Mouse (Mus musculus) embryo, embryonic 10 days (tissue): ENCODE data around the gene Tbc1d15.
"Not testable (repeated sequence)": the region's sequence is repeated elsewhere in the genome, so short reads cannot be mapped to it uniquely, and the experiment has no call there.

Source experiments
- DNase-seq: peaks from one replicate; pipeline ENCODE4 v3.0.0-alpha.2; 2015; ENCODE audit warnings: low spot score

The Tbc1d15 gene

GRCm38 (mm10) chr10:115245488-115245887 lies 5.8 kb downstream of the Tbc1d15 start:
- DNase-seq, result no peak

- no peak for DNase-seq
Measured at GRCm38 (mm10) chr10:115241082-115241595, 10.1 kb downstream of the Tbc1d15 start.

GRCm38 (mm10) chr10:115237931-115238330 lies 13.3 kb downstream of the Tbc1d15 start:
- no peak for DNase-seq

DNA sequence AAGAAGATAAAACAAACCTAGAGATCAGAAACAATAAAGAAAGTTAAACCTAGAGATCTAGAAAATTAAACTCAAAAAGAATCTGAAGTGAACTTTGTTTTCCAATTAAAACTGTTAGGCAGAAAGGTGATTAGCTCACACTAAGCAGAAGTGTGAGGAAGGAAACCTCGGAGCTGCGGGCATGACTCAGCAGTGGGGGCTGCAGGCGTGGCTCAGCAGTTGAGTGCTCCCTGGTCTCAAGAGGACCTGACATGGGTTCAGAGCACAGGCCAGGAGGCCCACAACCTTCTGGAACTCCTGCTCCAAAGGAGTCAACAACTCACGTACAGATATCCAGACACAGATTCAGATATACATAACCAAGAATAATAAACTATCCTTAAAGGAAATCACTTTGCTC lies 14.5 kb downstream of the Tbc1d15 start:
- no peak for DNase-seq

DNA sequence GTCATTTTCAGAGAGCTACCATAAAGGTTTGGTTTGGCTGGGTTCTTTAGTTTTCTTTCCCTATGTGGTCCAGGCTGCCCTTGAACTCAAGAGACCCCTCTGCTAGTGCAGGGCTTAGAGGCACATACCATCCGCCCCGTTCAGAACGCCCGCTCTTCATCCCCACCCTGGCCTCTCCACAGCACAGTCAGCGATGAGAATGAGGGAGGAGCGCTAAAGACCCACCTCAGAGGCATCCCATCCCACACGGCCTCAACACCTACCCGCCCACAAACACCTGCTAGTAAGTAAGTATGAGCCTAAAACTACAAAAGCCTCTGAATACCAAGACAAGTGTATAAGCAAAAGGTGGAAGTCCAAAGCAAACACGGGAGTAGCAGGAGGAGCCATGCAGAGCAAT lies 15.8 kb downstream of the Tbc1d15 start:
- no peak for DNase-seq

- DNase-seq, result no peak
Measured at GRCm38 (mm10) chr10:115233798-115234197, 17.5 kb downstream of the Tbc1d15 start.

DNA sequence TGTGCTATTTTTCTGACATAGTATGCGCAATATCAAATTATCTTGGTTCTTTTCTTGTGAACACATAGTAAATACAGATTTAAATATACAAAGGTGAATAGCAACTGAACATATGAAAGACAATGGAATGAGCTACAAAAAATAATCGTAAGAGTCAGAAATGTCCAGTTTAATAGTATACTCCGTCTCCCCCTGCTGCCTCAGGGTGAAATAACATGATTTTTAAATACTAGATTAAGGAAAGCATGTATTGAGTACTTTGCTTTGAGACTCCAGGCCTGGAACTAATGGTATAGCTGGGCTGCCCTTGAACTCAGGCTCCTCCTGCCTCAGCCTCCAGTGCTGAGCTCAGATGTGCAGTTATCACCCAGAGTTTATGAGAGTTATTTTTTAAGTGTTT lies 18.8 kb downstream of the Tbc1d15 start:
- DNase-seq, result no peak

GRCm38 (mm10) chr10:115229023-115229422 lies 22.2 kb downstream of the Tbc1d15 start:
- no peak for DNase-seq

DNA sequence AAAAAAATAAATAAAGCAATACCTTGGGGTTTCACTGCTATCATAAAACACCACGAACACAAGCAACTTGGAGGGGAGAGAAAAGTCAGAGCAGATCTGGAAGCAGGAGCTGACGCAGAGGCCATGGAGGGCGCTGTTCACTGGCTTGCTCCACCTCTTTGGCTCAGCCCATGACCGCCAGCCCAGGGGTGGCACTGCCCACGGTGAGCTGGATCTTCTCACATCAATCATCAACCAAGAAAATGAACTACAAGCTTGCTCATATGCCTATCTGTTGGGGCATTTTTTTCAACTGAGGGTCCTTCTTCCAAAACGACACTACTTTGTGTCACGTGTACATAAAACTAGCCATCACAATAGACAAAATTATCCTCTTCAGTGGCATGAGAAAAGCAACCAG lies 24.7 kb downstream of the Tbc1d15 start:
- no peak for DNase-seq

DNA sequence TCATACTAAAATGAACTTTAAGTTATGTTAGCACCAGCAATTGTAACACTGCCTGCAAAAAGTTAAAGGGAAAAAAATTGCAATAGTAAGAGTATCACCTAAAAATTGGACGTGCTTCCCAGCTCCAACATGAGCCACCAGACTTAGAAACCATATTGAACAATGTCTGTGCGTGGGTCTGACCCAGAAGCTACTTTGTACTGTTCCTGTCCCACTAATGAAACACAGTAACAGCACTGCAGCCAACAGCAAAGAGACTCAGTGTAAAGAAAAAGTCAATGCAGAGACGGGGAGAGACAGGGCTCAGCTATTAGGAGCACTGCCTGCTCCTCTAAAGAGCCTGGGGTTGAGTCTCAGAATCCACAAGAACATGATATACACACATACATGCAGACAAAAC lies 27.4 kb downstream of the Tbc1d15 start:
- no peak for DNase-seq

GRCm38 (mm10) chr10:115212916-115213580 lies 38.2 kb downstream of the Tbc1d15 start:
- no peak for DNase-seq

DNA sequence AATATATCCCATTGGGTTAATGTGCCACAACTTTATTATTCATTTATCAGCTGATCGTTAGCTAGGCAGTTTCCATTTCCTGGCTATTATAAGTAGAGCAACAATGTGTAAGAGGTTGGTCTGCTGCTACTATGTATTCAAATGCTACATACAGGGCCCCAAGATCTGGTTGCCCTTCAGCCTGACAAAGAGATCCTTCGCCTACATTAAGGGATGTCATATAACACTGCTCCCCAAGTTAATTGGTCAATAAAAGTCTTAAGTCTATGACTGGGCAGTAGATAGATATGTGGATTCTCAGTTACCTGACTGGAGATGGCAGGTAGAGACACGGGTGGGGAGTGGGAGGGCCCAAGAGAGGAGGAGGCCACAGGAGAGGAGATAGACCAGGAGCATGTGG lies 45.4 kb downstream of the Tbc1d15 start:
- DNase-seq, result no peak

DNA sequence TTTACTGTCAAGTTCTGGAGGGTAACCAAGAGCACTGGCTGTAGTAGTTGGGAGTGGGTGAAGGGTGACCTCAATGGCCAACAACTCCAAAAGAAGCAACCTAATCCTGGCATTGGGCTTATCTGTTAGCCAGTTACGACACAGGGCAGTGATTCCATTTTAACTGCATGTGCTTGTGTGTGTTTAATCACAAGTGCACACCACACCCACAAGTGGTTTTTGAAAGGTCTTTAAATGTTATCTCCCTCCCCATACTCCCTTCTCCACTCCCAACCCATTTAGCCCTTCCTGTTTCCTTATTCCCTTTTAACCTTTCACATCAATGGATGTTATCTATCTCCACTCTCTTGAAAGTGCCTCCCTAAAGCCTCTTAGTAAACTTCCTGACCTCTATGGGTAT lies 46.0 kb downstream of the Tbc1d15 start:
- DNase-seq, result no peak

- DNase-seq, result no peak
Measured at GRCm38 (mm10) chr10:115191214-115191613, 60.1 kb downstream of the Tbc1d15 start.

GRCm38 (mm10) chr10:115187390-115187789 lies 63.9 kb downstream of the Tbc1d15 start:
- no peak for DNase-seq

DNA sequence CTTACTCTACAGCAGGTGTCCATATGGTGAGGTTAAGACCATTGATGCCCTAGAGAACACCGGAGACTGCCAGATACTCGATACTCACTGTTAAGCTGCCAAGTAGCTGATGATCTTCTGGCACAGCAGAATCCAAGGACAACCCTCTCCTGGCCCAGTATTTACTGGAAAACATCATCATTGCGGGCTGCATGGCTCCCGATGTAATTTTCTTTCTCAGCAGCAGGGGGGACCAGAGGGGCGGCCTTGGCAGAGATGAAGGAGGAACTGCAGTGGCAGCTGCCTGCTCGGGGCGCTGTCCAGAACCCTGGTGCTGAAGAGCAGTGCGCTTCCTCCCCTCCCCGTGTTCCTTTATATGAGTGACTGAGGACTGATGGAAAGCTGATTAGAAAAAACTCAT lies 66.6 kb downstream of the Tbc1d15 start, which contains the start of gene Tph2:
TSS of gene Tph2 (minus strand) at position 326 of the 400 bp plus-strand sequence.
- DNase-seq, result peak; percentile 87

- no peak for DNase-seq
Measured at GRCm38 (mm10) chr10:115181034-115181433, 70.2 kb downstream of the Tbc1d15 start.

DNA sequence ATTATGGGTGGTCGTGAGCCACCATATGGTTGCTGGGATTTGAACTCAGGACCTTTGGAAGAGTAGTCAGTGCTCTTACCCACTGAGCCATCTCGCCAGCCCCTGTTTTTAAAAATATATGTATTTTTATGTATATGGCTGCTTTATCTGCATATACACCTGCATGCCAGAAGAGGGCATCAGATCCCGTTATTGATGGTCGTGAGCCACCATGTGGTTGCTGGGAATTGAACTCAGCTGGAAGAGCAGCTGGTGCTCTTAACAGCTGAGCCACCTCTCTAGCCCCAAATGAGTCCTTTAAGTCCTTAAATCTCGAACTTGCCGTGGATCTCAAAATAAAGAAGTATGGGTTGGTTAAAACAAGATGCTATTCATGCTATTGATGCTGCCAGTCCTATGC lies 73.2 kb downstream of the Tbc1d15 start:
- DNase-seq, result not testable (repeated sequence)

GRCm38 (mm10) chr10:115175591-115175991 lies 75.7 kb downstream of the Tbc1d15 start:
- DNase-seq, result no peak

DNA sequence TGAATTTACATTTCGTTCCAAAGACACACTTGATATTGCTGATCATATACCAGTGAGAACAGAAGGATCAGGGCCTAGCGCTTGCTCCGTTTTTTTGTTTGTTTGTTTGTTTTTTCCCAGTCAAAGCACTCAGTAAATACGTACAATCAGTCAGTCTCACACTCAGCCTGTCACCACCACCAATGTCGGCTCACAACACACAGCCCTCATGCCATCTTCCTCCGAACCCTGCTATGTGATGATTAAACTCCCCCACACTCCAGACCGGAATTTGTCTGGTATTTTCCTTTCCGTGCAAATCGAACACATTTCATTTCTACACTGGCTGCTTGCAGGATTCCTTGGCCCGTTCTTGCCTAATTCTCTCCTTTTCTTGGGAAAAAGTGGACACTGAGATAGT lies 77.9 kb downstream of the Tbc1d15 start:
- no peak for DNase-seq

DNA sequence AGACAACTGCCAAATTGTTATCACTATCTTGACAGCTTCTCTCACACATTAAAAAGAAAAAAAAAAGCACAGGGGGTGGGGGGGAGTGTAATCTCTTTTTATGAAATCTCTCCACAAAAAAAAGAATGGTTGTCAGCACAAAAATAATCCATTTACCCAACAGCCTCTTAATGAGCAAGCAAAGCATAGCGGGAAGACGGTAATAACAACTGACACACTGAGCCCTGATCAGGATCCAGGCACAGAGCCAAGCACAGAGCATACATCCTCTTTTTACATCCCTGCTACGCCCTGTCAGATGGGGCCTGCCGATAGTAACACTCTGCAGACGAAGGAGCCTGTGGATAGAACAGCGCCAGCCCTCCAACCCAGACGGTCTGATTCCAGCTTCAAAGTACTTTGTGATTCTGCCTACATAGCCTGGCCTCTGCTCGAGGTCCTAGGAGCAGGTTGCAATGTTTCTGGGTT lies 79.9 kb downstream of the Tbc1d15 start:
- no peak for DNase-seq

- no peak for DNase-seq
Measured at GRCm38 (mm10) chr10:115170496-115171350, 80.5 kb downstream of the Tbc1d15 start.

DNA sequence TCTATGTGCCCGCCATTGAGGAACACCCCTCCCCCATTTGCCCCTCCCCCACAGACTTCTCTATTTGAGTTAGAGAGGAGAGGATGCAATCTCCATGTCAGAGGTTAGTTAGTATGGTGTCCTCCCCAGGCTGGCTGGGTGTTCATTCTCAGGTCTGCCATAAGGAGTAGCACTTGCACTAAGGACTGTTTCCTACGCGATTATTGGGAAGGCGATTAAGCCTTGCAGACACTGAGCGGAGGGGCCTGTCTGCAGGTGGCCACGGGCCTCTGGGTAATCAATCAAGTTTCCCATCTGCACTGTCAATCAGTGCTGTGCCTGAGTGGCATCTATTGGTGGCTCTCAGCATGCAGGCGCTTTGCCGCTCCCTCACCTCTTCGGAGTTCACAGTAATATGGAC lies 81.9 kb downstream of the Tbc1d15 start:
- DNase-seq, result peak; percentile 15
